Mouse (Mus musculus) layer of hippocampus, postnatal 14 days (tissue): ENCODE measurements around the gene Klhdc10. TPM values are rescaled to one million over a fixed set of nuclear protein-coding genes. Genes with fewer than 3 reads are reported as not detected.
A peak's percentile ranks its signal among the peaks of the same experiment; 100 is the strongest.

Source experiments
- DNase-seq, 2 experiments: peaks; one replicate each; pipeline ENCODE4 v3.0.0; 2021 to 2022; ENCODE audit warnings: low spot score in 2 of 2, mixed read lengths in 1 of 2
- total RNA-seq, 2 experiments: library from RNA; stranded (reverse); gene quantifications; 2 replicates each; pipeline ENCODE4 v1.2.3; 2021

The Klhdc10 gene
- total RNA-seq, 2 experiments from 2014 or later: 140 to 141 TPM

DNA sequence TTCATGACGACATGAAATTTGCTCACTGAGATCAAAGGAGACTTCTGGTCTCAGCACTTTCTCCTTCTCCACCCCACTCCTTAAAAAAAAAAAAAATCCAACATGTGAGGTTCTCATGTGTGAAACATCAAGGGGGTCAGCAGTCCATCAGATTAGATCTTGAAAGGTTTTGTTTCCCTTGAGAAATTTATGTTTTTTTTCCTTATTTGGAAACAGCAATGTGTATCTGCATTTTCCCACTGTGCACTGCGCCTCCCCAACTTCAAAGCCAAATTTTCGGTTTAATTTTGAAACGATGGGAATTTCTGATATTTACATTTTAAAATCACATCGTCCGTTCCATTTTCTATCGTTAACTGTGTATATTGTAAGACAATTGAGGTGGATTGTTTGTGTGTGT is 952 bp upstream of the Klhdc10 start:
- peak in 1 of 2 experiments; percentile 37 for DNase-seq

GRCm38 (mm10) chr6:30402091-30402491 is 423 bp downstream of the Klhdc10 start:
- no peak for DNase-seq

- peak; percentile 71 to 88 for DNase-seq
Observed at GRCm38 (mm10) chr6:30403465-30403864, 1.8 kb downstream of the Klhdc10 start.

- no peak for DNase-seq
Observed at GRCm38 (mm10) chr6:30404671-30405070, 3.0 kb downstream of the Klhdc10 start.

- DNase-seq: no peak
Observed at GRCm38 (mm10) chr6:30408276-30408675, 6.6 kb downstream of the Klhdc10 start.

- no peak for DNase-seq
Observed at GRCm38 (mm10) chr6:30409399-30410093, 7.9 kb downstream of the Klhdc10 start.

DNA sequence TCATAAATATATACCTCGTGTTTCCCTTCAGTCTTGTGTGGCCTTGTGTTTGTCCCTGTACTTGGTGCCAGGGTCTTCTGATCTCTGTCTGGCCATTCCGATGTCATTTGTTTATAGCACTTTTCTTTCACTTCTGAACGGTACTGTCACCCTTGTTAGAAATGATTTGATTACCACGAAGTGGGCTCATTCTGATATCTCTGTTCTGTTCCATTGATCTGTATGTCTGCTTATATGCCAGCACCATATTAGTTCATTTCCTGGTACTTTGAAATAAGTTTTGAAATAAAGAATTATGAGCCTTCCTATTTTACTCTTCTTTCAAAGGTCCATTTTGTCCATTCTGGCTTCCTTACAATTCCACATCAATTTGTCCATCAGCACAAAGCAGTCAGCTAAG is 9.6 kb downstream of the Klhdc10 start:
- no peak for DNase-seq

DNA sequence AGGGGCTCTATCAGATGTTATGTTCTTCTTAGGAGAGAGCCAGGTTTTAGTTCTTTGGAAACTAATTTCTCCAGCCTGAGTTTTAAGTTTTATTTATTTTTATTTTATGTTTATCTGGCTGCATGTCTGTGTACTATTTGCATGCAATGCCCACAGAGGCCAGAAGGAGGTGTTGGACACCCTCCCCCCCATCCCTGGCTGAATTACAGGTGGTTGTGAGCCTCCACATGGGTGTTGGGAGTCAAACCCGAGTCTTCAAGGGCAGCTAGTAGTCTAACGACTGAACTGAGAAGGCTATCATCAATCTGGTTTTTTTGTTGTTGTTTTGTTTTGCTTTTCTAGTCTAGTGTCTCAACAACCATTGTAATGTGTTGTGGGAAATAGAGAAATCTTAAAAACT is 14.5 kb downstream of the Klhdc10 start:
- no peak for DNase-seq

GRCm38 (mm10) chr6:30416801-30417200 is 15.1 kb downstream of the Klhdc10 start:
- DNase-seq: no peak

GRCm38 (mm10) chr6:30432461-30433192 is 31.0 kb downstream of the Klhdc10 start:
- DNase-seq: no peak

GRCm38 (mm10) chr6:30436476-30436875 is 34.8 kb downstream of the Klhdc10 start:
- no peak for DNase-seq

- DNase-seq: no peak
Observed at GRCm38 (mm10) chr6:30437054-30437453, 35.4 kb downstream of the Klhdc10 start.

DNA sequence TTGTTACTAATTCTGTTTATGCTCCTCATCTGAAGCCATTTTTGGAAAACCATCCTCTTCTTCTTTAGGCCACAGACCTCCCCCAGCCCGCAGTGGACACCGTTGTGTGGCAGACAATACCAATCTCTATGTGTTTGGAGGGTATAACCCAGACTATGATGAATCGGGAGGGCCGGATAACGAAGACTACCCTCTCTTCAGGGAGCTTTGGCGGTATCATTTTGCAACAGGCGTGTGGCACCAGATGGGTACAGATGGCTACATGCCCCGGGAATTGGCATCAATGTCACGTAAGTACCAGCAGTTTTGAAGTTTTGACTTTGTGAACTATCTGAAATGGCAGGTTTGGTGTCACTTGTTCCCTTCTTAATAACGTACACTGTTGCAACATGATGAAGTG is 37.9 kb downstream of the Klhdc10 start:
- DNase-seq: peak in 1 of 2 experiments; percentile 55

GRCm38 (mm10) chr6:30456991-30457390 is 55.3 kb downstream of the Klhdc10 start:
- DNase-seq: no peak

- no peak for DNase-seq
Observed at GRCm38 (mm10) chr6:30458626-30459025, 57.0 kb downstream of the Klhdc10 start.

DNA sequence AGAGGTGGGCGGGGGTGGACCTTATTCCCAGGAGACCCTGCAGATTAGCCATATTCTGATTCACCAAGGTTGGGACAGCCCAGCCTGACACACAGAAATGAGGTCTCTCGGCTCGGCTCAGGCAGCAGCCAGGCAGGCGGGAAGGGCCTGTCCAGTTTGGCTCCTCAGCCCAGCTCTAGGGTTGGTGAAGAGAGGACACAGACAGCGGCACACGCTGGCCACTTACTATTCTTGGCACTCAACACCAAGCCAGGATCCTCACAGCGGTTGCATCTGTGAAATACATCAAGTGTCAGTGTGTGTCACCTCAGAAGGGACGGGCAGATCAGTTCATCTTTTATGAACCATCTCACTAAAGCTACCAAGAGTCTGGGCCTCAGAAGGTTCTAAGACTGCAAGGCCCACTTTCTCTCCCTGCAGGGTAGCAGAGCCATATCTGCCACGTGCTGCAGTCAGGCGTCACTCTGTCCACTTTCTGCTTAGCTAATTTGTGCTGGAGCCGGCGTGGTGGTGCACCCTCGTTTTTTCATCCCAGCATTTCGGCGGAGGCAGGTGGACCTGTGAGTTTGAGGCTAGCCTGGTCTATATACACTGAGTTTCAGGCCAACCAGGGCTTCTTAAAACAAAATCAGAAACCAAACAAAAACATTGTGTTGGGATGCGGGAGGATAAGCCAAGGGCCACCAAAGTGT is 57.5 kb downstream of the Klhdc10 start:
- DNase-seq: no peak

DNA sequence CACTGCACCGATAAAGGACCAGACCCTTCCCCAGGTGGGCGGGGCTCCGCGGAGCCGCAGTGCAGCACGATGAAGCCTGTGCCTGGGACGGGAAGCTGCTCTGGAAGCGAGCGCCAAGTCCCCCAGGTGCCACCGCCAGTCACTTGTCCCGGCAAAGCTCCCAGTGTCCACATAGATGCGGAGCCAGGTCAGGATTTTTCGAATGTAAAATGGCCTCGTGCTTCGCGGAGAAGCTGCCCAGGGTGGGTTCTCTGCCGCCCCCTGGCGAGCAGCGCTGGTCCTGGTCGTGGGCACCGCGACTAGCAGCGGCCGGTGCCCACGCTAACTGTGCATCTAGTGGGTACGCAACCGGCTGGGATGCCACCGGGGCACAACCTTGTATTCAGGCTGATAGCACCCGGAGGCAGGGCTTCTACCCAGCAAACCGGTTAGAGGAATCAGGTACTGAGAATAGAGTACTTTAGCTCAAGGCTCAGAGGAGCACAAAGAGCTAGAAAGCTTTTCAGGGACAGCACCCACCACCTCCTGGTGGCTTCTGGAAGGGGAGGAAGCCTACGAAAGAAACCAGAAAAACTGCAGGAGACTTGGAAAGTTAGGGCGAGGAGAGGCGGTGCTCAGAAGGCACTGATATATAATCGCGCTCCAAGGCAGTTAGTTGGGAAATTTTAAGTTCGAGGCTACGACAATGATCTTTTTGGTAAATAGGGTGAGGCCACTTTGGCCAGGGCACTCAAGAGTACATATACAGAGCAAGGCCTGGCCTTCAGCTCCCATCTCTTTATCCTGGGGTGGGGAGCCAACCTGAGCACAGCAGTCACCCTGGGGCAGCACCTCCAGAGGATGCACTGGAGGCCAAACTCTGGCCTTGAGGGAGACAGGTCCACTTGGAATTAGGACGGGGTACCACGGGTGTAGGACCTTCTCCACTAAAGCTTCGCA is 58.4 kb downstream of the Klhdc10 start:
- DNase-seq: peak; percentile 75 to 81

- peak; percentile 76 to 86 for DNase-seq
Observed at GRCm38 (mm10) chr6:30460750-30461446, 59.2 kb downstream of the Klhdc10 start.

DNA sequence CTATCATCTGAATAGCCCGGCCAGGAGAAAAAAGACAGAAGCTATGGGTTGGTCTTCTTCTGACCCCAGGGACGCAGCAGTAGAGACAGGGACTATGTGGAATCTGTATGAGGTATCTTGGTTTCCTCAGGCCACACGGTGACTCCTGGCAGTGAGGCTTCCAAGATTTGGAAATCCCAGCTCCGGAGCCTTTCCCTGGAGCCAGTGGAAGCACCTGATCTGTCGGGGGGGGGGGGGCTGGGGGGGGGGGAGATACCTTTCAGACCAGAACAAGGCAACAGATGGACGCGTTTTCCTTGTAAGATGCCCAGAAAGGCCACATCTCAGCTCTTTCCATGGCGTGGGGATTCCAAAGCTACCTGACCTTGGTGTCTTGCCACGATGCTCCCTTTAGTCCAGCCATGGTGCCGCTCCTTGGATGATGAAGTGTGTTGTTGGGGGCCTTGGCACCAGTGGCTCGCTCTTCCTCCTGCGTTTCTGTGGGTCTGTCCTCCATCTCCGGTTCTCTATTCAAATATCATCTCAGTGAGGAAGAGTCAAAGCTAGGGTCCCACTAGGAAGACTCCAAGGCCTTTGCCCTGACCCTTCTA is 60.2 kb downstream of the Klhdc10 start:
- no peak for DNase-seq

GRCm38 (mm10) chr6:30462822-30463221 is 61.2 kb downstream of the Klhdc10 start:
- DNase-seq: no peak
